Mouse (Mus musculus): Measurements from ENCODE around the gene Txnrd2.

- TF ChIP-seq CTCF (IDR thresholded peaks at IDR 0.05; ENCODE audit: low read depth, low read length), result no peak
- TF ChIP-seq POLR2A (IDR thresholded peaks at IDR 0.05; ENCODE audit: borderline replicate concordance, low read depth, low read length), result no peak
Observed at GRCm38 (mm10) chr16:18503566-18504342, 77.6 kb downstream of the Txnrd2 start.
